Mouse (Mus musculus) bone marrow macrophage, adult 2 months (primary cell): Measurements from ENCODE around the gene Def6.

Experiments
- CTCF ChIP-seq: IDR thresholded peaks from 2 replicates; pipeline ENCODE4 v1.5.1; 2012; ENCODE audit warnings: low read depth, mild to moderate bottlenecking, low read length, moderate library complexity
- POLR2A ChIP-seq: IDR thresholded peaks from 2 replicates; pipeline ENCODE4 v1.6.1; 2012; ENCODE audit warnings: mild to moderate bottlenecking, low read depth, low read length, borderline replicate concordance

DNA sequence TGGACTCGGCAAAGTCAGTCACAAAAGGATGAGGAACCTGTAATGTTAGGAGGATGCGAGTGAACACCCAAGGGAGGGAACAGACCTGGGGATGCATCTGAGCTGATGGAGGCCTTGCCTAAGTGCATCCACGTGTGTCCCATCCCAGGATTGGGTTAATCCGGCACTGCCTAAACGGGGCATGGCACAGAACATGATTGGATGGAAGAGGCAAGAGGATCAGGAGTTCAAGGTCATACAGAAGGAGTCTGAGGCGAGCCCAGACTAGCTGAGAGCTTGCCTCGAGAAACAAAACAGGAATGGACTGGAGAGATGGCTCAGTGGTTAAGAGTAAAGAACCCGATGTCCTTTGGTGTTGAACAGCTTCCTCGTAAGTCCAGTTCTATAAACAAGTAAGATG is 4.8 kb downstream of the Def6 start:
- TF ChIP-seq CTCF (no peak), POLR2A (no peak)
